Mouse (Mus musculus) forebrain, postnatal 0 days (tissue): Measurements from ENCODE around the gene Prrx1. TPM values are rescaled to one million over a fixed set of nuclear protein-coding genes. Genes with fewer than 3 reads are reported as not detected.

Experiments used
- ATAC-seq: fragments of 200-750 bp; cut with Nextera tagmentation; 2 replicates; pipeline ENCODE4 v1.8.0; 2017; ENCODE audit warnings: mild to moderate bottlenecking, moderate library complexity
- DNase-seq: peaks from one replicate; pipeline ENCODE4 v3.0.0-alpha.2; 2015
- H3K27ac ChIP-seq: fragments of 300-500 bp; sonication (generic); 2 replicates; pipeline ENCODE4 v1.5.1; 2014; ENCODE audit warnings: low read depth, mild to moderate bottlenecking, antibody characterized with exemption, low read length, moderate library complexity, mixed read lengths
- H3K27me3 ChIP-seq: fragments of 300-500 bp; sonication (generic); 2 replicates; pipeline ENCODE4 v1.6.1; 2014; ENCODE audit warnings: mild to moderate bottlenecking, low read length, mixed read lengths; ENCODE audit not compliant: insufficient read depth
- H3K36me3 ChIP-seq: fragments of 300-500 bp; sonication (generic); 2 replicates; pipeline ENCODE4 v1.6.1; 2014; ENCODE audit warnings: mild to moderate bottlenecking, moderate library complexity; ENCODE audit not compliant: insufficient read depth
- H3K4me1 ChIP-seq: fragments of 300-500 bp; sonication (generic); 2 replicates; pipeline ENCODE4 v1.6.1; 2014; ENCODE audit warnings: antibody characterized with exemption; ENCODE audit not compliant: insufficient read depth
- H3K4me2 ChIP-seq: fragments of 300-500 bp; sonication (generic); 2 replicates; pipeline ENCODE4 v1.6.1; 2014; ENCODE audit warnings: low read depth, mild to moderate bottlenecking, moderate library complexity
- H3K4me3 ChIP-seq: fragments of 300-500 bp; sonication (generic); 2 replicates; pipeline ENCODE4 v1.5.1; 2014; ENCODE audit warnings: low read depth, low read length, mixed read lengths
- H3K9ac ChIP-seq: fragments of 300-500 bp; sonication (generic); 2 replicates; pipeline ENCODE4 v1.6.1; 2014; ENCODE audit warnings: mild to moderate bottlenecking
- H3K9me3 ChIP-seq: fragments of 300-500 bp; sonication (generic); 2 replicates; pipeline ENCODE4 v1.6.1; 2016; ENCODE audit warnings: low read length
- CTCF ChIP-seq: sonication (generic); IDR thresholded peaks from 2 replicates; pipeline ENCODE4 v1.5.1; 2016; ENCODE audit warnings: antibody characterized with exemption, control low read depth, low read depth
- WGBS: fragments of 180-500 bp; shearing (Covaris S2); extraction: QIAGEN DNeasy Blood & Tissue Kit; methylation state at CpG from one replicate; pipeline ENCODE4 v1.1.7; 2014; 5-methylcytosine and 5-hydroxymethylcytosine counted together
- polyA plus RNA-seq: library from polyadenylated mRNA; unstranded; fragments of >200 nt; fragmentation: Nextera tagmentation; extraction: Ambion mirVana; gene quantifications from 2 replicates; pipeline ENCODE4 v1.2.1, GENCODE M21; 2015
- total RNA-seq: library from RNA; depleted of rRNA; stranded (reverse); fragments of >200 nt; gene quantifications from 2 replicates; pipeline ENCODE4 v1.2.3, GENCODE M21; 2014

Gene Prrx1
- total and polyA plus RNA-seq, 2 experiments from 2014 or later, result 4.0 to 7.3 TPM

DNA sequence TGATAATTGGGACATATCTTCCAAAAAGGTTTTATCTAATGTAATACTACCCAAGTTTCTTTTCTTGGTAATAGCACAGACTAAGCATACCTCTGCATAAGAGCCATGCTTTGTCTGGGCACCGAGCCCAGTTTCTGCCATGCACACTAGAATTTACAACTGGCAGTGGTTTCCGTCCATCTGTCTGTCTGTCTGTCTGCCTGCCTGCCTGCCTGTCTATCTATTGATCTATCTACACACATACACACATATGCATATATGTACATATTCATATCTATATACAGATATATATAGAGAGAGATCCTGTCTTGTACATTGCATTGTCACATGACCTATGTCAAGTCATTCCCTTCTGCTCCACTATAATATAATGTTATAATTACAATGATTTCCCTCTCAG lies 24.3 kb upstream of the Prrx1 start:
- DNase-seq (peak; percentile 81), ATAC-seq (peak; percentile 79)
- H3K9ac ChIP-seq, result no peak overlapping the region
- H3K4me1 ChIP-seq, result peaks cover 11% of the 10 kb centered on the region; the same call in 1 of the 2 replicates
- H3K27ac ChIP-seq, result no peak overlapping the region
- 46% methylated on average over 2 of the region's 2 CpGs for WGBS
- H3K27me3 ChIP-seq, result no peaks in the 10 kb centered on the region
- H3K36me3 ChIP-seq, result no peaks in the 10 kb centered on the region
- no peak overlapping the region for H3K4me2 ChIP-seq
- no peaks in the 10 kb centered on the region for H3K9me3 ChIP-seq
- no peak overlapping the region for H3K4me3 ChIP-seq
- no peak for TF ChIP-seq CTCF

DNA sequence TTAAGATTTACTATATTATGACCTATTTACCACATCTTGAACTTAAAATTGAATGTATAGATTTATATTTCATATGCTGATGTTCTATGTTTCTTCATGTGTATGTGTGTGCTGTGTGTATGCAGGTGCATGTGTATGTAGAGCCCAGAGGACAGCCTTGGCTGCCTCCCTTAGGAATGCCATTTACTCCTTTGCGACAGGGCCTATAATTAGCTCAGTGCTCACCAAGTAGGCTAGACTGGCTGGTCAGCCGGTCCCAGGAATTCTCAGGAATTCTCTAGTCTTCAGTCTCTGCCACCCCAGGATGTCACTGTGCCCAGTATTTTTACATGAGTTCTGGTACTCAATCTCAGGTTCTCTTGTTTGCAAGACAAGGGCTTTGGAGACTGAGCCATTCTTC lies 13.8 kb upstream of the Prrx1 start:
- Histone ChIP-seq H3K27ac (no peak overlapping the region), H3K4me3 (no peak overlapping the region), H3K4me2 (no peak overlapping the region), H3K9ac (no peak overlapping the region), H3K9me3 (no peaks in the 10 kb centered on the region), H3K36me3 (no peaks in the 10 kb centered on the region), H3K4me1 (no peaks in the 10 kb centered on the region), H3K27me3 (no peaks in the 10 kb centered on the region)
- 57% methylated on average over 2 of the region's 2 CpGs for WGBS
- TF ChIP-seq CTCF, result no peak
- DNase-seq (no peak), ATAC-seq (no peak)

DNA sequence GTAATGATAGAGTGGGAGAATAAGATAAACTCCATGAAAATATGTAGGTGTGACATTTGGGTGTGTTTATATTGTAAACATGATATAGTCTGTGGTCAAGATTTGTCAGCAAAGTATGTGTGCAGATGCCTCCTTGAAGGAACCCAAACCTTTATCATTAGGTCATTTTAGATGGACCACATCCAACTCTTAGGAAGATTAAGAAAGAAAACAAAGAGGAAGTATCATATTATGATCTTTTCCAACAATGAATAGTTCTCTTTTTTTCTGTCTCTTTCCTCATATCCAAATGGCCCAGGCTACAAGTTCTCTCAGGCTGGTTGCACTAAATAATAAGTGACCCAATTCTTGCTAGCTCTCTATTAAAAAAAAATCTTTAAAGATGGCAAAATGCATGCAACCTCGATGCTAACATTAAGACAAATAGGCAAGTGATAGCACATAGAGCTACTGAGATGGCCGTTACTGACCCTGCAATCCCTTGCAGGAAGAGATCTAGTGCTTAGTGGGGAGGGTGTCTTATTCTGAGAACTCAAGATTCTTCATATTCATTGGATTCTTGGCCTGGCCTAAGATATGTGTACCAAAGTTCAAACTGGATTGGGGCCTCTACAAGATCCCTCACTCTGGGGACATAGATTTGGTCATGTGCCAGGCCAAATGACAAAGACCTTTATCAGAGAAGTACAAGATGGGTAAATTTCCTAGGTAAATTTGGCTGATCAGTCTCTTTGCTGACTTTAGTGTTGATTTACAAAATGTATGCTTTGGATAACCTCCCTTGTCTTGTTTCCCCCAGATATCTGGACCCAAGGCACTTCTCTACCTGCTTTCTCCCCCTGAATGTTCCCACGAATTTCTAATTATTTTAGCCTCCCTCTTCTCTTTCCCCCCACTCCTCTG lies 6.4 kb upstream of the Prrx1 start:
- WGBS, result 74% methylated on average over 3 of the region's 3 CpGs
- DNase-seq, result no peak
- Histone ChIP-seq H3K36me3 (no peaks in the 10 kb centered on the region), H3K27me3 (peaks cover 8% of the 10 kb centered on the region), H3K9ac (no peak overlapping the region), H3K27ac (no peak overlapping the region), H3K4me3 (no peak overlapping the region), H3K9me3 (no peaks in the 10 kb centered on the region), H3K4me1 (no peaks in the 10 kb centered on the region), H3K4me2 (no peak overlapping the region)
- no peak for ATAC-seq
- TF ChIP-seq CTCF, result no peak

DNA sequence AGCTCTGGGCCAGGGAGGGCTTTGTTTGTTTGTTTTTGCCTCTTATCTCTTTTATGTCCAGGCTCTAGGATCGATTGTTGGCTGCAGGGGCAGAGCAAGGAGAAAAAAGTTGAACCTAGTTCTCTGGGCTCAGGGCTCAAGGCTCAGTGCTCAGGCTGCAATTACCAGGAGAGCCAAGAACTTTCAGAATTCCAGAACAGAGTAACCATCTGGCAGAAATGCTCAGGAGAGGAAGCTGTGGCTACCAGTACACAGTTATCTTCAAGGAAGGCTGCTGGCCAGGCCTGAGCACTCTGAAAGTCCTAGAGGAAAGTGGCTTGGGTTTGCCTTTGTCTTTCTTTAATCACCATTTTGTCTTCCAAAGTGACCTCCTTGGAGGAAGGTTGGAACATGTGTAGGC lies 3.4 kb upstream of the Prrx1 start:
- H3K9ac ChIP-seq, result no peak overlapping the region

DNA sequence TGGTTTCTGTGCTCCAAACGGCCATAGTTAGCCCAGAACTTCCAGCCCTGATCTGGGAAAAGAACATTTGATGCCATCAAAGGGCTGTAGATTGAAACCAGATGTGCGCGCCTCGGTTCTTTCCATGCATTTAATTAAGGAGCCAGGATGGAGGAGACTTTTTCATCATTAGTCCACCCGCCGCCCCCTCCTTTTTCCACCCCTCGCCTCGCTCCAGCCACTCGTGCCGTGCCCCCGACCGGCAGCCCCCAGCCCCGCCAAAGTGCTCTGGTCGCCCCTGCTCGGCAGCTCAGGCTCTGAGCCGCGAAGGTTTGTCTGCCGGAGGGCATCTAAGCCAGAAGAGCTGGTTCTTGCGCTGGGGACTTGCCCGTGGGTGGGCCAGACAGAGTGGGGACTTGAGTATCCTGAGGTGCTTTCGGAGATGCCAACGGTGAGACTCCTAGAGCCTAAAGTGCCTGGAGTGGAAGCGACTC lies 1.4 kb upstream of the Prrx1 start:
- Histone ChIP-seq H3K4me1 (peaks cover 14% of the 10 kb centered on the region; the same call in 1 of the 2 replicates), H3K36me3 (no peaks in the 10 kb centered on the region), H3K4me3 (peak overlapping the region; percentile 42), H3K9ac (no peak overlapping the region), H3K4me2 (peak overlapping the region; percentile 57), H3K27ac (no peak overlapping the region), H3K9me3 (no peaks in the 10 kb centered on the region), H3K27me3 (peaks cover 26% of the 10 kb centered on the region)
- WGBS, result 2% methylated on average over 23 of the region's 23 CpGs
- DNase-seq (no peak), ATAC-seq (no peak)
- TF ChIP-seq CTCF, result no peak

More for the DNA sequence above, 3.4 kb upstream of the Prrx1 start:
- Histone ChIP-seq H3K27ac (no peak overlapping the region), H3K4me1 (peaks cover 11% of the 10 kb centered on the region; the same call in 1 of the 2 replicates), H3K4me2 (no peak overlapping the region), H3K9me3 (no peaks in the 10 kb centered on the region), H3K4me3 (no peak overlapping the region), H3K36me3 (no peaks in the 10 kb centered on the region), H3K27me3 (peaks cover 13% of the 10 kb centered on the region)
- ATAC-seq (no peak), DNase-seq (no peak)
- no peak for TF ChIP-seq CTCF
- WGBS, result 57% methylated on average over 1 of the region's 1 CpGs

DNA sequence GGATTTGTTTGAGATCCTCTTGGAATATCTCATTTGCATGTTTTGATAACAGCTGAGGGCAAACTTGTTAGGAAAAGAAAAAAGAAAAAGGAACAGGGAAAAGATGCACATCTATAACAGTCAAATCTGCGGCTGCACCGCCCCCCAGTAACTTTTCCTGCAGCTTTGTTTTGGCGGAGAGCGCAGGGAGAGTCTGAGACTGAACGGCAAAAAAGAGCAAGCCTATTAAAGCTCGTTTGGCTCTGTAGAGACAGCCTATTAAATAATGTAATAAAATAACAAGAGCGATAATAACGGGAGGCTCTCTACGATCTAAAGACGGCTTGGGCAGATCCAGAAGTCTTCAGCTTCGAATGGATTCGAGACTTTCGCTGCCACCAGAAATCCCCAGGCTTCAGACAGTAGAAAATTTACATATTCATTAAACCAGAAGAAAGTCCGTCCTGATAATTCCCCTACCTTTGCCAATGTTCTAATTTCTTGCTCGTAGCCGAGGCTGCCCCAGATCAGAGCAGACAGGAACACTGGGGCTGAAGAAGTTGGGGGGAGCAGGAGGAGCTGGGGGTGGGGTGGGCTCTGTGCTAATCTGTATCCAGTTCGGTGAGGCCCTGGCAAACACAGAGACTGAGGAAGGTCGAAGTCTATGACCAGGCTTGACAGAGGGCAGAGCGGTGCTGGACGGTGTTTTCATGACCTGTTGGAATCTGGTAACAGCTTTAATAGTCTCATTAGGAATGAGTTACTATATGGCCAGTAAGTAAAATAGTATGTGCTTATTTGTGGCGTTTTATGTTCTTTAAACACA lies 613 bp upstream of the Prrx1 start:
- no peak for TF ChIP-seq CTCF
- Histone ChIP-seq H3K4me2 (peak overlapping the region; percentile 57), H3K36me3 (no peaks in the 10 kb centered on the region), H3K9me3 (no peaks in the 10 kb centered on the region), H3K27me3 (peaks cover 32% of the 10 kb centered on the region), H3K27ac (no peak overlapping the region), H3K4me1 (peaks cover 14% of the 10 kb centered on the region; the same call in 1 of the 2 replicates), H3K9ac (no peak overlapping the region), H3K4me3 (peak overlapping the region; percentile 42)
- DNase-seq (peak; percentile 9), ATAC-seq (0 out of 2 replicates have a peak, but pooled peaks have one; percentile 13)
- WGBS, result 1% methylated on average over 21 of the region's 21 CpGs
